Mouse (Mus musculus): ENCODE data around the gene Cpt1a. TPM values are rescaled to one million over a fixed set of nuclear protein-coding genes. Genes with fewer than 3 reads are reported as not detected.

Gene Cpt1a
- total and polyA plus RNA-seq, 2 experiments, result 162 to 182 TPM

- H3K9ac ChIP-seq (ENCODE audit: low read depth, low read length), result no peak overlapping the region
- TF ChIP-seq CTCF (IDR thresholded peaks at IDR 0.05; ENCODE audit: low read depth, low read length), result no peak
- no peak for TF ChIP-seq POLR2A (IDR thresholded peaks at IDR 0.05; ENCODE audit: extremely low read depth, insufficient read depth, low read length)
- no peaks in the 10 kb centered on the region for H3K27me3 ChIP-seq (ENCODE audit: control insufficient read depth, insufficient read depth, low read length)
- H3K36me3 ChIP-seq (ENCODE audit: control insufficient read depth, insufficient read depth, low read length), result no peaks in the 10 kb centered on the region
- no peak overlapping the region for H3K27ac ChIP-seq (replicated peaks; ENCODE audit: insufficient read depth, low read depth, low read length)
- H3K4me1 ChIP-seq (ENCODE audit: control insufficient read depth, insufficient read depth, low read length), result no peaks in the 10 kb centered on the region
- H3K79me2 ChIP-seq (ENCODE audit: control insufficient read depth, insufficient read depth, low read length), result no peaks in the 10 kb centered on the region
- 69% methylated on average over 4 of the region's 4 CpGs for WGBS
- no peak overlapping the region for H3K4me3 ChIP-seq (ENCODE audit: insufficient read depth, low read depth, low read length)
- DNase-seq (ENCODE audit: extremely low read depth, low read depth, low spot score), result no peak
These were observed 100.8 kb downstream of the Cpt1a start for GRCm38 (mm10) chr19:3422981-3423380.

GRCm38 (mm10) chr19:3424214-3424613, 102.1 kb downstream of the Cpt1a start:
- Histone ChIP-seq H3K4me1 (ENCODE audit: control insufficient read depth, insufficient read depth, low read length) (no peaks in the 10 kb centered on the region), H3K27me3 (ENCODE audit: control insufficient read depth, insufficient read depth, low read length) (no peaks in the 10 kb centered on the region), H3K79me2 (ENCODE audit: control insufficient read depth, insufficient read depth, low read length) (no peaks in the 10 kb centered on the region), H3K4me3 (ENCODE audit: insufficient read depth, low read depth, low read length) (no peak overlapping the region), H3K27ac (replicated peaks; ENCODE audit: insufficient read depth, low read depth, low read length) (no peak overlapping the region), H3K9ac (ENCODE audit: low read depth, low read length) (no peak overlapping the region), H3K36me3 (ENCODE audit: control insufficient read depth, insufficient read depth, low read length) (no peaks in the 10 kb centered on the region)
- 96% methylated on average over 2 of the region's 2 CpGs for WGBS
- no peak for TF ChIP-seq POLR2A (IDR thresholded peaks at IDR 0.05; ENCODE audit: extremely low read depth, insufficient read depth, low read length)
- TF ChIP-seq CTCF (IDR thresholded peaks at IDR 0.05; ENCODE audit: low read depth, low read length), result no peak
- no peak for DNase-seq (ENCODE audit: extremely low read depth, low read depth, low spot score)

GRCm38 (mm10) chr19:3428057-3428830, 106.1 kb downstream of the Cpt1a start:
- Histone ChIP-seq H3K9ac (ENCODE audit: low read depth, low read length) (no peak overlapping the region), H3K27ac (replicated peaks; ENCODE audit: insufficient read depth, low read depth, low read length) (no peak overlapping the region), H3K36me3 (ENCODE audit: control insufficient read depth, insufficient read depth, low read length) (no peaks in the 10 kb centered on the region), H3K79me2 (ENCODE audit: control insufficient read depth, insufficient read depth, low read length) (no peaks in the 10 kb centered on the region), H3K27me3 (ENCODE audit: control insufficient read depth, insufficient read depth, low read length) (no peaks in the 10 kb centered on the region), H3K4me1 (ENCODE audit: control insufficient read depth, insufficient read depth, low read length) (no peaks in the 10 kb centered on the region), H3K4me3 (ENCODE audit: insufficient read depth, low read depth, low read length) (no peak overlapping the region)
- TF ChIP-seq CTCF (IDR thresholded peaks at IDR 0.05; ENCODE audit: low read depth, low read length), result no peak
- TF ChIP-seq POLR2A (IDR thresholded peaks at IDR 0.05; ENCODE audit: extremely low read depth, insufficient read depth, low read length), result no peak
- no peak for DNase-seq (ENCODE audit: extremely low read depth, low read depth, low spot score)
- WGBS, result 86% methylated on average over 15 of the region's 15 CpGs

- Histone ChIP-seq H3K27me3 (ENCODE audit: control insufficient read depth, insufficient read depth, low read length) (no peaks in the 10 kb centered on the region), H3K36me3 (ENCODE audit: control insufficient read depth, insufficient read depth, low read length) (no peaks in the 10 kb centered on the region), H3K9ac (ENCODE audit: low read depth, low read length) (no peak overlapping the region), H3K79me2 (ENCODE audit: control insufficient read depth, insufficient read depth, low read length) (no peaks in the 10 kb centered on the region), H3K4me3 (ENCODE audit: insufficient read depth, low read depth, low read length) (no peak overlapping the region), H3K27ac (replicated peaks; ENCODE audit: insufficient read depth, low read depth, low read length) (no peak overlapping the region), H3K4me1 (ENCODE audit: control insufficient read depth, insufficient read depth, low read length) (no peaks in the 10 kb centered on the region)
- no peak for TF ChIP-seq POLR2A (IDR thresholded peaks at IDR 0.05; ENCODE audit: extremely low read depth, insufficient read depth, low read length)
- TF ChIP-seq CTCF (IDR thresholded peaks at IDR 0.05; ENCODE audit: low read depth, low read length), result no peak
- 61% methylated on average over 7 of the region's 7 CpGs for WGBS
- DNase-seq (ENCODE audit: extremely low read depth, low read depth, low spot score), result no peak
These were observed 107.2 kb downstream of the Cpt1a start for GRCm38 (mm10) chr19:3429156-3429816.

- DNase-seq (ENCODE audit: extremely low read depth, low read depth, low spot score), result no peak
- H3K36me3 ChIP-seq (ENCODE audit: control insufficient read depth, insufficient read depth, low read length), result no peaks in the 10 kb centered on the region
- H3K27ac ChIP-seq (replicated peaks; ENCODE audit: insufficient read depth, low read depth, low read length), result no peak overlapping the region
- 84% methylated on average over 7 of the region's 7 CpGs for WGBS
- no peaks in the 10 kb centered on the region for H3K4me1 ChIP-seq (ENCODE audit: control insufficient read depth, insufficient read depth, low read length)
- TF ChIP-seq POLR2A (IDR thresholded peaks at IDR 0.05; ENCODE audit: extremely low read depth, insufficient read depth, low read length) (no peak), CTCF (IDR thresholded peaks at IDR 0.05; ENCODE audit: low read depth, low read length) (no peak)
- no peaks in the 10 kb centered on the region for H3K27me3 ChIP-seq (ENCODE audit: control insufficient read depth, insufficient read depth, low read length)
- no peak overlapping the region for H3K9ac ChIP-seq (ENCODE audit: low read depth, low read length)
- H3K4me3 ChIP-seq (ENCODE audit: insufficient read depth, low read depth, low read length), result no peak overlapping the region
- H3K79me2 ChIP-seq (ENCODE audit: control insufficient read depth, insufficient read depth, low read length), result no peaks in the 10 kb centered on the region
These were observed 108.9 kb downstream of the Cpt1a start for GRCm38 (mm10) chr19:3431066-3431465.

GRCm38 (mm10) chr19:3431969-3432368, 109.8 kb downstream of the Cpt1a start:
- WGBS, result 64% methylated on average over 2 of the region's 2 CpGs
- Histone ChIP-seq H3K9ac (ENCODE audit: low read depth, low read length) (no peak overlapping the region), H3K4me3 (ENCODE audit: insufficient read depth, low read depth, low read length) (no peak overlapping the region), H3K27ac (replicated peaks; ENCODE audit: insufficient read depth, low read depth, low read length) (no peak overlapping the region), H3K4me1 (ENCODE audit: control insufficient read depth, insufficient read depth, low read length) (no peaks in the 10 kb centered on the region), H3K79me2 (ENCODE audit: control insufficient read depth, insufficient read depth, low read length) (no peaks in the 10 kb centered on the region), H3K27me3 (ENCODE audit: control insufficient read depth, insufficient read depth, low read length) (no peaks in the 10 kb centered on the region), H3K36me3 (ENCODE audit: control insufficient read depth, insufficient read depth, low read length) (no peaks in the 10 kb centered on the region)
- no peak for DNase-seq (ENCODE audit: extremely low read depth, low read depth, low spot score)
- TF ChIP-seq POLR2A (IDR thresholded peaks at IDR 0.05; ENCODE audit: extremely low read depth, insufficient read depth, low read length), result no peak
- no peak for TF ChIP-seq CTCF (IDR thresholded peaks at IDR 0.05; ENCODE audit: low read depth, low read length)
